Mouse (Mus musculus) thymus, adult 2 months (tissue): ENCODE data around the gene Cbs.

ENCODE experiments used
- CTCF ChIP-seq: fragments of 200-500 bp; IDR thresholded peaks from 2 replicates; pipeline ENCODE4 v1.5.1; 2012; ENCODE audit warnings: mild to moderate bottlenecking, control low read depth, low read length, moderate library complexity, borderline replicate concordance; ENCODE audit not compliant: control insufficient read depth, poor library complexity, insufficient read depth; ENCODE audit errors: extremely low read depth
- POLR2A ChIP-seq: fragments of 200-500 bp; IDR thresholded peaks from 2 replicates; pipeline ENCODE4 v1.6.1; 2012; ENCODE audit warnings: mild to moderate bottlenecking, low read length, control low read depth, moderate library complexity; ENCODE audit not compliant: control insufficient read depth, poor library complexity, insufficient read depth; ENCODE audit errors: extremely low read depth

DNA sequence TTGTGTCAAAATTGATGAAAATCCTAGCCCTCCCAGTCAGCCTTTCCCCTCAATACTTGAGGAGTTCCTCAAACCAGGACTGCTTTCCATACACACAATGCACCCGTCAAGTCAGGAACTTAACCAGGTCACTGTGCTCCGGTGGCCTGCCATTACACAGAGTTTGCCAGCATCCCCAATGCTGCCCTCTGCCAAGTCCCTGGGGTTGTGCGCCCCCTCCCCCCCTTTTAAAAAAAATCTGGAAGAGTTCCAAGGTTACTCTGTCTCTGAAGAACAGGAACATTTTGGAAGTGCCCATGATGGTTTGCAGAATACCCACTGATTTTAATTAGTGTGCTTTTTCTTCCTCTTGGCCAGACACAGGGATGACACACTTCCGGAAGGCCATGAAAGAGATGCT lies 2.6 kb upstream of the Cbs start:
- TF ChIP-seq POLR2A, result no peak
- TF ChIP-seq CTCF, result no peak
